Mouse (Mus musculus) lung, postnatal 25 days (tissue): ENCODE results near the gene Cep295nl.
"Not testable (repeated sequence)": the region's sequence is repeated elsewhere in the genome, so short reads cannot be mapped to it uniquely, and the experiment has no call there.

Experiments used
- DNase-seq: peaks from one replicate; pipeline ENCODE4 v3.0.0; 2022; ENCODE audit warnings: low spot score

The Cep295nl gene

GRCm38 (mm10) chr11:118342400-118342981 lies at the start of gene Cep295nl:
Gene Cep295nl (minus strand): TSS chr11:118342500.
- DNase-seq = no peak

DNA sequence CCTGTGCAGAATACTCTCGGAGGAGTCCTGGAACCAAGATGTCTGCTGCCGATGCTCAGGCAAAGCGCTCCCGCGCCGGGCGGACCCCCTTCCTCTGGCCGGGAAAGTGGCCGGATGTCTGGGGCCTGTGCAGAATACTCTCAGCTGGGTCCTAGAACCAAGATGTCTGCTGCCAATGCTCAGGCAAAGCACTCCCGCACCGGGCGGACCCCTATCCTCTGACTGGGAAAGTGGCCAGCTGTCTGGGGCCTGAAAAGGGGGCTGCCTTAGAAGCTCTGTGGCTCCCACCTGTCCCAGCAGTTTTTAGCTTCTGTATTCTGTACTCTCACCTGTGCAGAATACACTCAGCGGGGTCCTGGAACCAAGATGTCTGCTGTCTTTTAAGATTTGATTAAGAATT lies 45.5 kb upstream of the Cep295nl start:
- DNase-seq = not testable (repeated sequence)

DNA sequence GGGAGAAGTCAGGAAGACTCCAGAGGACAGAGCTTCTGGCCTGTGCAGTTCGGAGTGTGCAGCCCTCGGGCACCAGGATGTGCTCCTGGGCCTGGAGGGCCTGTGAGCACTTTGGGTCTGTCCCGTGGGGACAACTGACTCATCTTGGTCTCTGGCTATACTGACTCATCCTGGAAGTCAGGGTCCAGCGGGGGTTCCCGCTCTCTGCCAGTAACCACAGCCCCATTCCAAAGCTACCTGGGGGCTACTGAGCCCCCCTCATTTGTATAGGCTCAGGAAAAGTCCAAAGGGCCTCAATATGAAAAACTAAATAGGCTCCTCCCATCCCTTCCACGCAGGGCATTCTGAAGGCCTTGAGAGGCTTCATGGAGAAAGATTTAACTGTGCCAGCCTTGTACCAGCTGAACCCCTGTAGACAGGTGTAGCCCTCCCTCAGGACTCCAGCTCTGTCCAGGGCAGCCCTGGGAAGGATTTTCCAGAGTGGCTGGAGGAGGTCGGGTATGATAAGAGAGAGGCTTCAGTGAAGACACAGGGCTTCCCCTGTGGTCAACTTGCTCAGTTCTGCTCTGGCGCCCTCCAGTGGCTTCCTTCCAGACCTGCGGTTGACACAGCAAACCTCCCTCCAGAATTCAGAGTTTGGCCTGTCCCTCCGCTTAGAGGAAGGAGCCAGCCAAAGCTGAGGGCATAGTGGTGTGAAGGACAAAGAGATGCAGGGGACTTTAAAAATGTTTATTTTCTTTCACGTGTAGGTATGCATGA lies 37.1 kb upstream of the Cep295nl start:
- peak; percentile 89 for DNase-seq

- no peak for DNase-seq
Measured at GRCm38 (mm10) chr11:118378656-118379055, 36.4 kb upstream of the Cep295nl start.

DNA sequence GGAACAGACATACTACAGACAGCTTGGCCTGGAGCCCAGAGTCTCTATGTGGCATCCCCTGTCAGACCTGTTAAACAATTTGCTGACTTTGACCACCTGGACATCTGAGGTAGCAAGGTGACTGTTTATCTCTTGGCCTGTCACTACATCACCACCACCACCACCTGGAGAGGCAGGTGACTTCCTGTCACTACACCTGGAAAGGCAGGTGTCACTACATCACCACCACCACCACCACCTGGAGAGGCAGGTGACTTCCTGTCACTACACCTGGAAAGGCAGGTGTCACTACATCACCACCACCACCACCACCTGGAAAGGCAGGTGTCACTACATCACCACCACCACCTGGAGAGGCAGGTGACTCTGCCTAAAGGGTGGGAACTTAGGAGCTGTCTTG lies 34.0 kb upstream of the Cep295nl start:
- not testable (repeated sequence) for DNase-seq

- no peak for DNase-seq
Measured at GRCm38 (mm10) chr11:118375881-118376280, 33.6 kb upstream of the Cep295nl start.

DNA sequence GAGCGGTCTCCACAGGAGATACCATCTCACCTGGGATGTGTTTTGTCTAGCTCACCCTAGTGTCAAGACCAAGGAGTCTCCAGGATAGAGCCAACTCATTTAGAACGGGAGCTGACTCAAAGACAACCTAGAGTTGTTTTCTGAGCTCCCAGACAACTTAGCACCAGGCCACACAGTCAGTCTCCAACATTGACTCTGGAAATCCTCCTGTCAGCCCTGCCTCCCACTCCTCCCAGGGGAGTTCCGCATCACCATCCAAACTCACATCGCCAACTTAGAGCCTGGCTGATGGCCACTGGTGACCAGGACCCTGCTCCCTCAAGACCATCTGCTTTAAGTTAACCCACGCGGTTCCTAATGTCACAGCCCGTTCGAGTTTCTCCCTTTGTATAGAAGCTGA lies 33.2 kb upstream of the Cep295nl start:
- no peak for DNase-seq

GRCm38 (mm10) chr11:118375006-118375405 lies 32.7 kb upstream of the Cep295nl start:
- DNase-seq = no peak

DNA sequence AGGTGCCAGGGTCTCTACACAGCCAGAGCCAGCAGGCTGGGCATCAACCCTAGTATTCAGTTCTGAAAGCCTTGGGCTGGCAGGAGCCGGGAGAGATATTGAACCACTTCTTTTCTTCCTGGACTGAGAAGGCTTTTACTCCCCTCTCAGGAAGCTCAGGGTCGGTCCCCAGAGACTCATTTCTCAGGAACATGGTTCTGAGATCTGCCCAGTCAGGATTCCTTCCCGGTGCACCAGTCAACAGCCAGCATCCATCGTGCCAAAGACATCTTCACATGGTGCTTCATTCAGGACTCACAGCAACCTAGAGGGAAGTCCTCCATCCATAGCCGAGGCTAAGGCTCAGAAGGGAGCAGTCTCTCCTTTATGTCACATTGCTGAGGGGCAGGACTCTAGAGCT lies 32.2 kb upstream of the Cep295nl start:
- no peak for DNase-seq

GRCm38 (mm10) chr11:118372641-118373040 lies 30.3 kb upstream of the Cep295nl start:
- DNase-seq = no peak

DNA sequence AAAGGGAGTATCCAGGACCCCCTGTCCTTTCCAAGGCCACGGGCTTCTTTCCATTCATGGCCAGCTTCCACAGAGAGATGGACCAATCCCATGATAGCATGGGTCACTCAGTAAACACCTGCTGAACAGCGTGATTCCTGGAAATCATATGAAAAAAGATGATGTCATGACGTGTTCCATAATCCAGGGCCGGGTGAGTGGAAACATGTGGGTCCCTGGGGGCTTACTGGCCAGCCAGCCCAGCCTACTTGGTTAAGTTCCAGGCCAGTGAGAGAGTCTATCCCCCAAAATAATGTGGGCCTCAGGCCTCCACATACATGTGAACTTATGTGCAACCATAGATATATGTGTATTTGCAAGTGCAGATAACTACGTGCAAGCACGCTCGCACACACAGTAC lies 29.6 kb upstream of the Cep295nl start:
- DNase-seq = no peak

DNA sequence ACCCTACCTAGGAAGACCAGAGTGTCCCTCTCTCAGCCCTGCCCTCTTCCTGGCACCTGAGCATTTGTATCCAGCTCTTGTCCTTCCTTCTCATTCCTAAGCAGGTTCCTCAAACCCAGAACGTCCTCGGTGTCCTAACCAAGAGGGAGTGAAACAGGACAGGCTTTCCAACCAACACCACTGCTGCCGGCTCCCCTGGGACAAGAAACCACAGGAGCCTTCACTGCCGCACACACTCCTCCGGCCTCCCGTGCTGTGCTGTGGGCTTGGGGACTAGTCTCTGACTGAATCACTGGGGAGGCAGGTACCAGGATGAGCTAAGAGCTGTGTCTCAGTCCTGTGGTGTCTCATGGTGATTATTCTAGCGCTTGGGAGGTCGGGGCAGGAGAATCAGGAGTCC lies 27.4 kb upstream of the Cep295nl start:
- no peak for DNase-seq

GRCm38 (mm10) chr11:118369251-118369650 lies 27.0 kb upstream of the Cep295nl start:
- DNase-seq = no peak

GRCm38 (mm10) chr11:118368330-118368729 lies 26.0 kb upstream of the Cep295nl start:
- DNase-seq = no peak

DNA sequence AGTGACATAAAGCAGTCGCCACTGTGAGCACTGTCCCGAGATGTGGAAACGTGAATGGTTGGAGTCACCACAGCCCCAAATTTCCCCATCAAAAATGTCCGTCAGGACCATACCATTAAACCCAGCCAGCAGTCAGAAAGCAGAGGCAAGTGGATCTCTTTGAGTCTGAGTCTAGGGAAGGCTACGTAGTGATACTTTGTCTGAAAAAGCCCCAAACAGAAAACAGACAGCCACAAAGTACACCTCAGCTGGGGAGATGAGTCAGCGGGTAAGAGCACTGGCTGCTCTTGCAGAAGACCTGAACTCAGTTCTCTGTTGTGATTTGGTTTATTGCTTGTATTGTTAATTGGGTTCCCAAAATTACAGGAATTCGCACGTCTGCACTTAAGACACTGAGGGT lies 24.3 kb upstream of the Cep295nl start:
- DNase-seq = no peak

- no peak for DNase-seq
Measured at GRCm38 (mm10) chr11:118366108-118366507, 23.8 kb upstream of the Cep295nl start.

DNA sequence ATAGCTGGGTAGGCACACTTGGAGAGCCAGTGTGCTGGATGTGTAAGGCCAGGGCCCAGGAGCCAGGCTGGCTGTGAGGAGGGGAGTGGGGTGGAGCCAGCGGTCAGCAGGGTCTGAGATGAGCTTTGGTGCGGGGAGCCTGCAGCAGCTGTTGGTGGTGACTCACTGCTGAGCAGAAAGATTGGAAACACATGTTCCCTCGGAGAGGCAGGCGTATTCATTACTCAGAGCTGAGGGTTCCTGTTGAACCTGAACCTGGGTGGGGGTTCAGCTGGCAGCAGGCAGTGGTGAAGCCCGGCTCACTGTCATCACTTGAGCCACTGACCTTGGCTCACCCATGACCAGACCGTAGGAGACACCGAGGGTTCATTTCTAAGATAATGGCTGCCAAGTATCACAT lies 22.9 kb upstream of the Cep295nl start:
- no peak for DNase-seq

- no peak for DNase-seq
Measured at GRCm38 (mm10) chr11:118364021-118364420, 21.7 kb upstream of the Cep295nl start.

GRCm38 (mm10) chr11:118362971-118363518 lies 20.7 kb upstream of the Cep295nl start:
- DNase-seq = peak; percentile 81

GRCm38 (mm10) chr11:118362501-118362900 lies 20.2 kb upstream of the Cep295nl start:
- no peak for DNase-seq

GRCm38 (mm10) chr11:118360907-118361341 lies 18.6 kb upstream of the Cep295nl start:
- peak; percentile 68 for DNase-seq

- peak; percentile 73 for DNase-seq
Measured at GRCm38 (mm10) chr11:118360491-118360890, 18.2 kb upstream of the Cep295nl start.

GRCm38 (mm10) chr11:118355640-118356039 lies 13.3 kb upstream of the Cep295nl start, which contains the start of gene Timp2:
Gene Timp2 (minus strand): TSS chr11:118355740.
- no peak for DNase-seq
